Mouse (Mus musculus) cortical plate, adult 2 months (tissue): ENCODE data around the gene Adh1.

Experiments
- CTCF ChIP-seq: fragments of 200-500 bp; IDR thresholded peaks from 2 replicates; pipeline ENCODE4 v1.5.1; 2011; ENCODE audit warnings: mild to moderate bottlenecking, control low read depth, low read length; ENCODE audit not compliant: insufficient read depth; ENCODE audit errors: extremely low read depth
- POLR2A ChIP-seq: fragments of 200-500 bp; IDR thresholded peaks from 2 replicates; pipeline ENCODE4 v1.6.1; 2011; ENCODE audit warnings: mild to moderate bottlenecking, low read length, control low read depth; ENCODE audit not compliant: insufficient read depth; ENCODE audit errors: extremely low read depth

DNA sequence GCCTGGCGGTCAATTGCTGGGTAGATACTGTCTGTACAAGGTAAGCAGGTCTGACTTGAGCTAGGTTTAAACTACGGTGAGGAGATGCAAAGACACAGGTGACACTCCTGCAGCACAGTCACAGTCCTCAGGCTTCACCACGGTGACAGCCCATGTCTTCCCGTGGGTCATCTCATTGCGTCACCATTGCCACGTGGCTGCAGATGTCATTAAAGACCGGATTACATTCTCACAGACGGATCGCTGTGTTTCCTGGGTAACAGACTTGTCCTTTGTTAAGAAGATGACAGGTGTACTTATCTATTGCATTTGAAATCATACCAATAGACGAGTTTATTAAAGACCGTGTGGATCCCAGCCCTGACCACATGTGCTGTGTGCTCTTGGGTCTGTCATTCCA, 39.7 kb upstream of the Adh1 start:
- TF ChIP-seq CTCF (no peak), POLR2A (no peak)
